Mouse (Mus musculus) embryonic fibroblast, embryonic 13.5 days (primary cell): ENCODE results near the gene Terb1.

Experiments used
- CTCF ChIP-seq: IDR thresholded peaks from 2 replicates; pipeline ENCODE4 v1.5.1; 2011; ENCODE audit warnings: mild to moderate bottlenecking, control low read depth, low read length, moderate library complexity, borderline replicate concordance; ENCODE audit not compliant: insufficient read depth
- POLR2A ChIP-seq: IDR thresholded peaks from 2 replicates; pipeline ENCODE4 v1.6.1; 2011; ENCODE audit warnings: low read depth, mild to moderate bottlenecking, control low read depth, low read length, moderate library complexity

- TF ChIP-seq CTCF (no peak), POLR2A (no peak)
These were observed 98.2 kb downstream of the Terb1 start for GRCm38 (mm10) chr8:104411468-104411867.
